Mouse (Mus musculus): ENCODE data around the gene Trappc1.

GRCm38 (mm10) chr11:69322010-69322409 lies 1.8 kb upstream of the Trappc1 start:
- TF ChIP-seq CTCF (IDR thresholded peaks at IDR 0.05; ENCODE audit: low read depth, low read length) (no peak), GATA1 (IDR thresholded peaks at IDR 0.05; ENCODE audit: borderline replicate concordance, low read length) (no peak), GATA2 (IDR thresholded peaks at IDR 0.05; ENCODE audit: borderline replicate concordance, low read depth, low read length) (no peak), TAL1 (conservative IDR thresholded peaks at IDR 0.05; ENCODE audit: low read depth, low read length) (no peak)

Data from G1E (cell line).